Mouse (Mus musculus): Measurements from ENCODE around the gene Arrdc5. TPM values are rescaled to one million over a fixed set of nuclear protein-coding genes. Genes with fewer than 3 reads are reported as not detected.

The Arrdc5 gene
- polyA plus RNA-seq (2012; ENCODE audit: low replicate concordance), result not detected in 2 replicates

GRCm38 (mm10) chr17:56300186-56300585, at the start of gene Arrdc5:
Gene Arrdc5, minus strand, starts transcription at chr17:56300286.

DNA sequence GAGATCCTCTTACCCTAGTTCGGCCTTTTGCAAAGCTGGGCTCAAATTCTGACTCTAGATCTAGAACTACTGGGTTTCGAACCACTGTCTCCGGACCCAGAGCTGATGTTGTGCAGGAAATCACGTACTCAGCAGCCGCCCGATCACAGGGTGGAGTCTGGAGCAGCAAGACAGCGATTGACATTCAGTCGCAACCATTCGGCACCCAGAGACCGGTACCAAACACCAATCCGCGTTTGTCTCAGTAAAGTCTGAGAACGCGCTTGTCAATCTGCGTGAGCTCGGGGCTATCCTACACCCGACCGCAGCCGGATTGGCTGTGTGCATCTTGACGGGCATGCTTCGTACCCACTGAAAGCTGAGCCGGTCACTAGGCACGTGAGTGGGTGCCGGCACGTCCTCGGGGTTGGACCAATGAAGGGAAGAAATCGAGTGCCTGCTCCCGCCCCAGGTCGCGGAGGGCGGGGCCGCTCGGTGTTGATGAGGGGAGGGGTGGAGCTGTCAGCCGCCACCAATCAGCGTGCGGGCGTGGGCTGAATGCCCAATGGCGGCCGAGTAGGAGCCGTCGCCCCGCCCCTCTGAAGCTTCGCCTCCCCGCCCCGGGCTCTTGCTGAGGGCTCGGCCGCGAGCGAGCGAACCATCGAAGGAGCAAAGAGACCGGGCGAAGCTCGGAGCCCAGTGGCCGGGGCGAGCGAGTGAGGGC, 25.5 kb upstream of the Arrdc5 start, which contains the start of gene Kdm4b:
Gene Kdm4b, plus strand, starts transcription at position 613 of the 703 bp plus-strand sequence.

GRCm38 (mm10) chr17:56303160-56303846, 3.2 kb upstream of the Arrdc5 start, which contains the start of gene Uhrf1:
Gene Uhrf1, plus strand, starts transcription at chr17:56303321.

DNA sequence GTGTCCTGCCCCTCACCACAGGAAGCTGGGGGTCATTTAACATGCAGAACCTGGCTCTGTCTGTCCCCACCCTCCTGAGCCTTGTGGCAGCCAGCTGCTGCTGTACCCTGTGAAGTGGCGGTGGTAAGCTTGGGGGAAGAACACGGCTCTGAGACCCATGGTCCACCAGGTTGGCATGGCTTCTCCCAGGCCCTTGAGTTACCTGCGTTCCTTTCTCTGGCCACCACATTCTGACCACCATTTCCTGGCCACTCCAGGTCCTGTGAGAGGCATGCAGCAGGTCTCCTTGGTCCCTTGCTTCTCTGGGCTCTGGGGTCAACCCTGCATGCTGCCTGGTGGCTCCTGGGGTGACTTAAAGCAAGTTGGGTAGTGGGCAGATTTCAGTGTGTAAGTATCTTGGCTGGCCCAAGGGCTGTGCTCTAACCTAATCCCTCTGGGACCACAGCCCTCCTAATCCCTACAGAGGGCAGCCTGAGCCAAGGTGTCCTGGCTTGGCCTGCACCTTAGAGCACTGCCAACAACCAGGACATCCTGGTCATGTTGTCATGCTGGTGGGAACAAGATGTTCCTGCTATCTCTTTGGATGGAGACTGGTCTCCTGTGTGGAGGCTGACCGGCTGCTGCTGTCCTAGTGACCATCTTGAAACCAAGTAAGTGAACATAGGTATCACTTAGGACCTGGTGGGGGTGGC, 7.4 kb downstream of the Arrdc5 start, which contains the start of gene Plin3:
Gene Plin3, minus strand, starts transcription at position 343 of the 692 bp plus-strand sequence.

DNA sequence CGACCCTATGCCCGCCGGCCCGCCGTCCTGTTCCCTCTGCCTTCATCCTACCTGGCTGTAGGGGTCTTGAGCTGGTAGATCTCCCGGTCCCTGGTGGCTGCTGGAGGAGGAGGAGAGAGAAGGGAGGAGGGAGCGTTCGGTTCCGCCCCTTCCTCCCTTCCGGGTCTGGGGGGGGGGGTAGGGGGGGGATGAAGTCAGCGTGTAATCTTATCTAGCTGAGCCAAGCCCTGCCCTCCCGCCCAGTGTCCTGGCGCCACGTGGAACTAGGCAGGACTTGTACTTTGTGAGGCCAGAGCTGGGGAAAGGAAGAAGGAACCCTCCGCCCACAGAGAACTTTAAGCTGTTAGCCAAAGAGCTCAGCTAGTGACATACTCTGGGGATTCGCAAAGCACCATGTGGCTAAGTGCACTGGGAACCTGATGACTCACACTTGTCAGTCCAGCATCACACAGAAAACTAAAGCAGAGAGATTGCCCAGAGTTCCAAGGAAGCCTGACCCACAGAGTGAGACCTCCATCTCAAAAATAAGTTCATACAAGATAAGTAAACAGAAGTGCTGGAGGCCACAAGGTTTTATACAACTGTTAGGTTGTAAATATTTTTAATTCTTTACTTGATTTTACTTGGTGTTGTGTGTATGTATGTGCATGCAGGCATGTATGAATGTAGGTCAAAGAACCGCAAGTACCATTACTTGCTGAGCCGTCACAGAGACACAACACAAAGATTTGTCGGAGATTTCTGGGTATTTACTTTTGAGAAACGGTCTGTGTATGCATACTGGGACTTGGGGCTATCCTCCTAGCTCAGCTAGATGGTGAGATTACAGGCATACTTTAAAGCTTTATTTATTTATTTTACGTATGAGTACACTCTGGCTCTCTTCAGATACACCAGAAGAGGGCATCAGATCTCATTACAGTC, 23.2 kb downstream of the Arrdc5 start, which contains the start of gene Ticam1:
Gene Ticam1, minus strand, starts transcription at position 144 of the 924 bp plus-strand sequence.

GRCm38 (mm10) chr17:56256239-56256881, 43.7 kb downstream of the Arrdc5 start, which contains the start of gene Fem1a:
Gene Fem1a, plus strand, starts transcription at chr17:56256810.

Other genes with a start within 250 kb of the Arrdc5 start
- 34.3 and 40.9 TPM in 2 replicates for gene Ubxn6, start 225.3 kb downstream of the Arrdc5 start, polyA plus RNA-seq (2012; ENCODE audit: low replicate concordance)
- gene Hdgfl2, start 220.7 kb downstream of the Arrdc5 start, polyA plus RNA-seq (2012; ENCODE audit: low replicate concordance), result 103 and 249 TPM in 2 replicates
- gene Plin4, start 190.5 kb downstream of the Arrdc5 start, polyA plus RNA-seq (2012; ENCODE audit: low replicate concordance), result not detected in 2 replicates
- 0.19 TPM in 1 of 2 replicates, not detected in the other for gene Plin5, start 182.7 kb downstream of the Arrdc5 start, polyA plus RNA-seq (2012; ENCODE audit: low replicate concordance)
- 52.9 and 55.2 TPM in 2 replicates for gene Lrg1, start 178.3 kb downstream of the Arrdc5 start, polyA plus RNA-seq (2012; ENCODE audit: low replicate concordance)
- 6.4 and 7.7 TPM in 2 replicates for gene Sema6b, start 159.9 kb downstream of the Arrdc5 start, polyA plus RNA-seq (2012; ENCODE audit: low replicate concordance)
- gene Tnfaip8l1, start 137.8 kb downstream of the Arrdc5 start, polyA plus RNA-seq (2012; ENCODE audit: low replicate concordance), result 1.6 and 2.5 TPM in 2 replicates
- gene Mydgf, start 116.4 kb downstream of the Arrdc5 start, polyA plus RNA-seq (2012; ENCODE audit: low replicate concordance), result 15.6 and 36.0 TPM in 2 replicates
- gene Dpp9, start 81.4 kb downstream of the Arrdc5 start, polyA plus RNA-seq (2012; ENCODE audit: low replicate concordance), result 45.8 and 114 TPM in 2 replicates
- 16.0 and 29.3 TPM in 2 replicates for gene Fem1a, start 43.5 kb downstream of the Arrdc5 start, polyA plus RNA-seq (2012; ENCODE audit: low replicate concordance)
- 20.8 and 31.5 TPM in 2 replicates for gene Ticam1, start 23.5 kb downstream of the Arrdc5 start, polyA plus RNA-seq (2012; ENCODE audit: low replicate concordance)
- gene Plin3, start 7.4 kb downstream of the Arrdc5 start, polyA plus RNA-seq (2012; ENCODE audit: low replicate concordance), result 8.5 and 12.1 TPM in 2 replicates
- gene Uhrf1, start 3.0 kb upstream of the Arrdc5 start, polyA plus RNA-seq (2012; ENCODE audit: low replicate concordance), result 42.3 and 96.8 TPM in 2 replicates
- gene Kdm4b, start 25.8 kb upstream of the Arrdc5 start, polyA plus RNA-seq (2012; ENCODE audit: low replicate concordance), result 24.5 and 26.9 TPM in 2 replicates
- 11.4 and 29.3 TPM in 2 replicates for gene Ptprs, start 176.2 kb upstream of the Arrdc5 start, polyA plus RNA-seq (2012; ENCODE audit: low replicate concordance)
- gene Znrf4, start 212.1 kb upstream of the Arrdc5 start, polyA plus RNA-seq (2012; ENCODE audit: low replicate concordance), result not detected in 2 replicates

All from leukemia stem cell, adult 10-12 weeks (primary cell).